Mouse (Mus musculus) olfactory bulb, adult 2 months (tissue): ENCODE results near the gene Cyp39a1.

ENCODE experiments used
- CTCF ChIP-seq: fragments of 200-500 bp; IDR thresholded peaks from 2 replicates; pipeline ENCODE4 v1.5.1; 2012; ENCODE audit warnings: low read depth, mild to moderate bottlenecking, low read length, moderate library complexity; ENCODE audit not compliant: insufficient read depth
- POLR2A ChIP-seq: fragments of 200-500 bp; IDR thresholded peaks from 2 replicates; pipeline ENCODE4 v1.6.1; 2012; ENCODE audit warnings: mild to moderate bottlenecking, low read depth, low read length, moderate library complexity; ENCODE audit not compliant: insufficient read depth

DNA sequence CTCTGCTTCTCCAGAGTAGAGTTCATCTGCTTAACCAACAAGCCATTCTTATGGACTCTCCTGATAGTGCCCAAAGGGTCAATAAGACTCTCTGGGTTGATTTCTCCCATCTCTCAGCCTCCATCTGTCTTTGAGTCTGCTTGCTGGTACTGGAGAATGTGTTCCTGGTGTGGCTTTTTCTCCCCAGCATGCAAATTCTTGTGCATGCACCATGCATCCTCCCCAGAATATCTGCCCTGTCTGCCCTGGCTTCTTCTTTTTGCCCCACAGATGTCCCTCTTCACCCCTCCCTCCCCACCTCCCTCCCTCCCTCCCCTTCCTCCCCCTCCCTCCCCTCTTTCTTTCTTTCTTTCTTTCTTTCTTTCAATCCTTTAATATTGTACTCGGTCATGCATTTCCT is 10.1 kb downstream of the Cyp39a1 start:
- TF ChIP-seq POLR2A (no peak), CTCF (no peak)
